Mouse (Mus musculus): ENCODE measurements at regions not wholly inside any gene's neighbourhood (a gene's known extent, or its start where the extent isn't known, plus 50 kb on each side); places are given as distances from the start of the nearest gene placed in this dataset.

DNA sequence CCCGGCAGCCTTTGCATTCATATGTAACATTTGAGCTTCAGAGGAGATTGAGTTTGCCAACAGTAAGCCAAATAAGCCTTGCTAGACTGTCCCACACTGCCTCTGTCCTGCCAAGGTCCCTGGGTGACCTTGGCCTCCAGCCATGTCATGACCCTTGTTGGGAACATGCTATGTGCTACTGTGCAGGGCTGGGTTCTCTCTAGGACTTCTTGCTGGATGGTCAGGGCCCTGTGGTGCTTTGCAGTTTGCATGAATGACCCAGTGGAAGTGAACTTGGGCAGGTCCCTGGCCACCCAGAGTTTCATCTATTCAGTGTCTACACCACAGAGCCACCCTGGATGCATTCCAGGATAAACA, 92.0 kb upstream of the Twist2 start:
- no peak for TF ChIP-seq CTCF (IDR thresholded peaks at IDR 0.05; ENCODE audit: low read depth, low read length)
- TF ChIP-seq GATA1 (IDR thresholded peaks at IDR 0.05; ENCODE audit: borderline replicate concordance, low read length) = no peak
